Mouse (Mus musculus) liver (tissue): Measurements from ENCODE around the gene Rbpms2.
"Not testable (repeated sequence)": the region's sequence is repeated elsewhere in the genome, so short reads cannot be mapped to it uniquely, and the experiment has no call there.

Experiments
- DNase-seq: peaks from one replicate; pipeline ENCODE4 v3.0.0-alpha.2; 2020; ENCODE audit warnings: mixed read lengths

Rbpms2 gene

DNA sequence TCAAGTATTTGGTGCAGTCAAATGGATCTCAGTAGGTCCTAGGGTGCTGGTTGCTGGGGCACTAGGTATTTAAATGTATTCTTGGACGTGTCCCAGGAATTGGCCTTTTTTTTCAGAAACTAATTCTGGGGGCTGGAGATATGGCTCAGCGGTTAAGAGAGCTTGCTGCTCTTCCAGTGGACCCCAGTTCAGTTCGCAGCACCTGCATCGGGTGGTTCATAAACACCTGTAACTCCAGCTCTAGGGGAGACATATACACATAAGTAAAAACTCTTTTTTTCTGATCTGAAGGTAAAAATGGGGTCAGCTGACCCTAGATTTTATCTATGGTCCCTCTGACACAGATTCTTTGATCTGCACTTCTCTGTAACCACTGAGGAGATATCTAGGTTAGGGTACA lies 8.3 kb upstream of the Rbpms2 start:
- no peak for DNase-seq

- DNase-seq = no peak
Observed at GRCm38 (mm10) chr9:65621666-65622065, 7.8 kb upstream of the Rbpms2 start.

GRCm38 (mm10) chr9:65622826-65623225 lies 6.6 kb upstream of the Rbpms2 start:
- DNase-seq = no peak

DNA sequence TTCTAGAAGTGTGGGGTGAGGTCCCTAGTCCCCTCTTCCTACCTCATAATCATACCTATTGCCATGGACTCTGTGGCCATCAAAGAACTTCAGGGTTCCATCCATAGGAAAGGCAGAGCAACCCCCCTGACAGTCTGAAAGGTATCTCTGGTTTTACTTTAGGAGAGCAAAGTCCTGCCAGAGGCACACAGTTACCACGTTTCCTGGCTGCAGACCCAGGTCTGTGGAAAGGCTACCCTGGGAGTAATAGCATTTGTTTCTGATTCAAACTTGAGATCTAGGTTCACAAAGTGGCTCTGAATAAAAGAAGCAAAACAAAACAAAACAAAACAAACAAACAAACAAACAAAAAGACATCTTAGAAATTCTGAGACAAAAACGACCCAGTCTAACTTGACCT lies 5.2 kb upstream of the Rbpms2 start:
- DNase-seq = no peak

GRCm38 (mm10) chr9:65629767-65630630 lies 551 bp downstream of the Rbpms2 start:
- peak; percentile 66 for DNase-seq

GRCm38 (mm10) chr9:65630631-65631353 lies 1.3 kb downstream of the Rbpms2 start:
- DNase-seq = peak; percentile 37

DNA sequence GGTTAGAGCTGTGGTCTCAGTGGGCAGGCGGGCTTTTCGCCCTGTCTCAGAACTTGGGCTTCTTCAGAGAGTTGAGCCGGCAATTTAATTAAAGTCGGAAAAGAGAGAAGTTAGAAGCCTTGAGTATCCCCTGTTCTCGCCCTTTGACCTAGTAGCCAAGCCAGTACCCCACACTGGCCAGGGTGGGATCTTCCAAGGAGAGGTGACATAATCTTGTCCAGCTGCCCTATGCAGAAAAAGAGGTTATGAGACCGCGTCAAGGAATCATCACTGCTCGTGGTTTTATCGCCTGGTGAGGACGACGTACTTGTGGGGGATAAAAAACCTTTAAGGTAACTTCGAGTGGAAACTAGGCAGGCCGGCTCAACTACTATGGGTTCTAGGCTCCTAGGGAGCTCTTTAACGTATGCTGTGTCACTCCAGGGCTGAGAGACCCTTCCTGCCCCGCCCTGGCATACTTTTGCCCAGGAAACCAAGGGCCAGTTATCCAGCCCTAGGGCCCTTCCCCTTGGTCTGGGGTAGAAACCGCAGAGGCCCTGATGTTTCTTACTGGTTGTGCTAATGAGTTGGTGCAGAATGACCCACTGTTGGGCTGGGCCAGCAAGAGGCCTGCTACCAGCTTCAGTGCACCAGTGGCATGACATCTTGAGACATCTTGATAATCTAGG lies 2.0 kb downstream of the Rbpms2 start:
- peak; percentile 12 for DNase-seq

DNA sequence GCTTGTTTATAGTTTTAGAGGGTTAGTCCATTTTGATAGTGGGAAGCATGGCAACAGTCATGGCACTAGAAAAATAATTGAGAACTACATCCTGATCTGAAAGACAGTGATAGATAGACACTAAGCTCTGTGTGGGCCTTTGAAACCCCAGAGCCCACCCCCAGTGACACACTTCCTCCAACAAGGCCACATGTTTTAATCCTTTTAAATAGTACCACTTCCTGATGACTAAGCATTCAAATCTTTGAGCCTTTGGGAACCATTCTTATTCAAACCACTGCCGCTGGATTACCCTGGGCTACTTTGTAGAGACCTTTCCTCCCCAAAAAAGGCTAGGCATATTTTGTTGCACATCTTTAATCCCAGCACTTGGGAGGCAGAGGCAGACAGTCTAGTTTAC lies 6.3 kb downstream of the Rbpms2 start:
- no peak for DNase-seq

- no peak for DNase-seq
Observed at GRCm38 (mm10) chr9:65636926-65637325, 7.5 kb downstream of the Rbpms2 start.

- no peak for DNase-seq
Observed at GRCm38 (mm10) chr9:65639065-65639464, 9.6 kb downstream of the Rbpms2 start.

DNA sequence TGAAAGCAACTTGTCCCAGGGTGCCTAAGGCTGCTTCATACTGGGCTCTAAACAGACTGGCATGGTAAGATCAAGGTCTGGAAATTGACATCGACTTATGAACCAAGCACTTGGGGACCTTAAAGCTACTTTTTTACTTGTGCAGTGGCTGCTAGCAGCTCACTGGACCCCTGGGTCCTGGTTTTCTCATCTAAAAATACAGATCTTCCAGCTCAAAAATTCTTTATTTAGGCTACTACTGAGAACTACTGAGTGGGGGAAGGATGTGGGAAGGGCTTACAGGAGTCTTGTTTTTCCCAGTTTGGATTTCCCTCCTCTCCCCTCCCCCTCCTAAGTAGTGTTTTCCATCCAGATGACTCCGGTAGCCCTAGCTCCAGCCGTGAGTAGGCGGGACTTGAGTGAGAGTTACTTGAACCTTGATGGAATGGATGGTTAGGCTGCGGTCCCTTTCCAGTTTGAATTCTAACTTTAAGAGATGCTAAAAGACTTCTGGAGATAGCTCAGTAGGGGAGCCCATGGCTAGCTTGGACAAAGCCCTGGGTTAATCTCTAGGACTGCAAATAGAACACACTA lies 11.5 kb downstream of the Rbpms2 start:
- no peak for DNase-seq

DNA sequence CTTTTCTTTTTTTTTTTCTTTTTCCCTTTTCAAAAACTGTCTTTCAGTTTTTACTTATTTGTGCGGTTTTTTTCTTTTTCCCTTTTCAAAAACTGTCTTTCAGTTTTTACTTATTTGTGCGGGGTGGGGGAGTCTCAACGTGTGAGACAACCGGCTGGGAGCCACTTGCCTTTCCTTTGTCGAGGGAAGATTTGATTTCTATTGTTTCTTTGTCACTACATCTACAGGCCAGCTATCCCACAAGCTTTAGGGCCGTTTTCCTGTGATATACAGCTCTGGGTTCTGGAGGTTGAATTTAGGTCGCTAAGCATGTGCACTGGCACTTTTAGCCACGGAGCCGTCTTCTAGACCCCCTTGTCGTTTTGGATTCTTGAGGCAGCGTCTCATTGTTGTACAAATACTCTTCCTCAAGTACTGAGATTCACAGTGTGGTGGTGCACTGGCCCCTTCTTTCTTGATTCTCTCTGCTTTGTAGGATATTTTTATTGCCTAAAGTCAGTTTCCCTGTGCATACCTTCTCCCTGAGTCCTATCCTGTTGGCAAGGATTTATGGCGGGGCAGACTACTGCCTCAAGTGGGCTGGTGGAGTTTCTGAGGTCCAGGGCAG lies 12.1 kb downstream of the Rbpms2 start:
- no peak for DNase-seq

- no peak for DNase-seq
Observed at GRCm38 (mm10) chr9:65642546-65642945, 13.1 kb downstream of the Rbpms2 start.

DNA sequence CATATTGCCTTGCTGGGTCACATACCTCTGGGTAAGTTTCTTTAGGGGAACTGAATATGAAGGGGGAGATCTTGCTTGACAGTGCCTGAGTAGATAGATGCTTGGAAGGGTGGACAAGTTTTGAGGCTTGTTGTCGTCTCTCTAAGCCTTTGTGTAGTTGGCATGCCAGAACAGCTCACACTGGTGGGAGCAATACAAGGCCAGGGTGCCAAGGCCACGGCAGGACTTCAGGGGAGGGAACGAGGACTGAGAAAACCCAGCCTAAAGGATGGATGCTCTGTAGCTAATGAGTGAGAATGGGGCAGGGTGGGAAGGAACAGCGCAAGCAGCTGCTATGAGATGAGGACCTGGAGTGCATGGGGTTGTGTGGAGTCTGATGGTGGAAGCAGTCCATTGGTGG lies 15.5 kb downstream of the Rbpms2 start:
- DNase-seq = no peak

GRCm38 (mm10) chr9:65645984-65646383 lies 16.5 kb downstream of the Rbpms2 start:
- DNase-seq = no peak

DNA sequence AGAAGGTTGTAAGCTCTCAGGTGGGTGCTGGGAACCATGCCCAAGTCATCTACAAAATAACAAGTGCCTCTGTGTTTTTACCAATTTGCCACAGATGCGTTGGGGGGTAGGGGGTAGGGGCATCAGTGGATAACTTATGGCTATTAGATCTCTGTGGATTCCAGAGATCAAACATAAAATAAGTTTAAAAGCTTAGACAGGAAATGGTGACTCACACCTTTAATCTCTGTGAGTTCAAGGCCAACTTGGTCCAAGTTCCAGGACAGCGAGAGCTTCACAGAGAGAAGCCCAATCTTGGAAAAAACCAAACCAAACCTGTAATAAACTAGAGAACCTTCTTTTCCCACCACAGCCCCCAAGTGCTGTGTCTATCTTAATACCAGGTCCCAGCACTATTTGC lies 17.3 kb downstream of the Rbpms2 start:
- DNase-seq = no peak

DNA sequence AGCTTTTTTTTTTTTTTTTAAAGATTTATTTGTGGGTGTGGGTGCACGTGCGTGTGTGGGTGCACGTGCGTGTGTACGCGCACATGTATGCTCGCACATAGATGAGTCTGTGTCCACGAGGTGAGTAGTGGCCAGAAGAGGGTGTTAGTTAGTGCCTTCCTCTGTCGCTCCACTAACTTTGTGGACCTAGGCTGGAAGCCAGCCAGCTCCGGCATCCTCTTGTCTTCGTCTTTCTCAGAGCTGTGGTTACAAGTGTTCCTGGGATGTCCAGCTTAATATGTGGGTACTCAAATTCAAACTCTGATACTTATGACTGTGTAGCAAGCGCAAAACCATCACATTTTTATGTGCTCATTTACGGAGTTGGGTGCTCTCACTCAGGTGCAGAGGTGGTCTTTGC lies 19.3 kb downstream of the Rbpms2 start:
- DNase-seq = no peak

- DNase-seq = no peak
Observed at GRCm38 (mm10) chr9:65649997-65650396, 20.5 kb downstream of the Rbpms2 start.

DNA sequence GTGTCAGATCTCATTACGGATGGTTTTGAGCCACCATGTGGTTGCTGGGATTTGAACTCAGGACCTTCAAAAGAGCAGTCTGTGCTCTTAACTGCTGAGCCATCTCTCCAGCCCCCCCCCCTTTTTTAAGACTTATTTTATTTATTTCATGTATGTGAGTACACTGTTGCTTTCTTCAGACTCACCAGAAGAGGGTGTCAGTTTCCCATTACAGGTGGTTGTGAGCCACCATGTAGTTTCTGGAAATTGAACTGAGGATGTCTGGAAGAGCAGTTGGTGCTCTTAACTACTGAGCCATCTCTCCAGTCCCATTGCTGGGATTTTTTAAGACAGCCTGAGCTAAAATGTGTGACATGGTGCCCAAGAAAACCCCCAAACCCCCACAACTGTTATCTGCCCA lies 22.5 kb downstream of the Rbpms2 start:
- not testable (repeated sequence) for DNase-seq

DNA sequence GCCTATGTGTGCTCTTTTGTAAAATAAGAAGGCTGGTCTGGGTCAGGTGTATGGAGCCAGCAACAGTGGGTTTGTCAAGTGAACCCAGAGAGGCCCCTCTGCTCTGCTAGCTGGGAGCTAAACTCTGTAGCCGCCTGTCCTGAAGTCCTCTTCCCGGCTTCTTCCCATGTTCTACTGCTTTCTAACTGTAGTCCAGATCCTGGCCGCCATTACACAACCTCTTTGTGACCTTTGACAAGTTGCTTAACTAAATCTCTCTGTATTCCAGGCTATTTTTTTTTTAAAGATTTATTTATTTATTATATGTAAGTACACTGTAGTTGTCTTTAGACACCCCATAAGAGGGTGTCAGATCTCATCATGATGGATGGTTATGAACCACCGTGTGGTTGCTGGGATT lies 24.3 kb downstream of the Rbpms2 start:
- DNase-seq = no peak

GRCm38 (mm10) chr9:65654700-65655237 lies 25.3 kb downstream of the Rbpms2 start:
- DNase-seq = no peak

DNA sequence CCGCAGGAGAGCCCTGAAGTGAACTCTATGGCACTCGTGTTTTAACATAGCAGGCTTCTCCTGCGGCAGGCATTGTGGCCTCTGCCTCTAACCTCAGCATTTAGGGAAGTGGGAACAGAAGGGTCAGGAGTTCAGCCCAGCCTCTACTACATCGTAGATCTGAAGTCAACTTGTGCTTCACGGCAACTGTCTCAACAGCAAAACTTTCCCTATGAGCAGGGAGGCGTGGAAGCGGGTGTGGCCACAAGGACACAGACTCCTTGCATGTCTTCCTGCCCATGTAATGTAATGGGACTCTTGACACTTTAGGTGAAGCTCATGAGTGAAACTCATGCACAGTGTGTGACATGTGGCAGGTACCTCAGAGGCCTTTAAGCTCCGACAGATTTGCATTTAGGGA lies 26.1 kb downstream of the Rbpms2 start:
- no peak for DNase-seq

- no peak for DNase-seq
Observed at GRCm38 (mm10) chr9:65657218-65657617, 27.8 kb downstream of the Rbpms2 start.
